Mouse (Mus musculus): ENCODE results near the gene Tsg101.
A peak's percentile ranks its signal among the peaks of the same experiment; 100 is the strongest.
"Not testable (repeated sequence)": the region's sequence is repeated elsewhere in the genome, so short reads cannot be mapped to it uniquely, and the experiment has no call there.

Tsg101 gene

DNA sequence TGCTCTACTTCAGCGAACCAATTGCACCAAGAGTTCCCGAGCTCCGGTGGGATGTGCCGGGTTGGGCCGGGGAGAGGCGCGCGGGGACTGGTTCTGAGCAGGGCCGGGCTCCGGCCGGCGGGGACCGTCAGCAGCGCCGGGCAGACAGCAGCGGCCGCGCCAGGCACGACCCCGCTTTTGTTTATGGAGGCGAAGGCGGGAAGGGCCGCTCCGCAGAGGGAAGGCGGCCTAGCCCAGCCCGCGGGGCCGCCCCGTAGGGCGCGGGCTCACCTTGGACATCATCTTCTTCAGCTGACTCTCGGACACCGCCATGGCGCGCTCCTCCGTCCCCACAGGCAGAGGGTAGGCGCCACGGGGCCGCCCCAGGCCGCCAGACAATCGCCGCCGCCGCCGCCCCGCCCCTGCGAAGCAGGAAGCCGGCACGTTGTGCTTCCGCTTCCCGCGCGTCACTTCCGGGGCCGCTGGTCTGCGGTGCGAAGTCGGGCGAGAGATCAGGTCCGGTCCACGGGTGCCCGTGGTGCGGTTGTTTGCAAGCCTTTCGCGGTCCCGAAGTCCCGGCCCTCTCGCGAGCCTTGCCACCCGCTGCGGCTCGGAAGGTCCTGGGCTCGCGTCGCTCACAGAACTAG is at the start of gene Tsg101:
Gene Tsg101 (minus strand): TSS at position 419 of the 626 bp plus-strand sequence.
- DNase-seq (ENCODE audit: low read depth in 1 of 2, low spot score in 2 of 2), result peak; percentile 87 to 90

- no peak for DNase-seq (ENCODE audit: low read depth in 1 of 2, low spot score in 2 of 2)
Measured at GRCm38 (mm10) chr7:46964070-46964469, 44.3 kb upstream of the Tsg101 start.

DNA sequence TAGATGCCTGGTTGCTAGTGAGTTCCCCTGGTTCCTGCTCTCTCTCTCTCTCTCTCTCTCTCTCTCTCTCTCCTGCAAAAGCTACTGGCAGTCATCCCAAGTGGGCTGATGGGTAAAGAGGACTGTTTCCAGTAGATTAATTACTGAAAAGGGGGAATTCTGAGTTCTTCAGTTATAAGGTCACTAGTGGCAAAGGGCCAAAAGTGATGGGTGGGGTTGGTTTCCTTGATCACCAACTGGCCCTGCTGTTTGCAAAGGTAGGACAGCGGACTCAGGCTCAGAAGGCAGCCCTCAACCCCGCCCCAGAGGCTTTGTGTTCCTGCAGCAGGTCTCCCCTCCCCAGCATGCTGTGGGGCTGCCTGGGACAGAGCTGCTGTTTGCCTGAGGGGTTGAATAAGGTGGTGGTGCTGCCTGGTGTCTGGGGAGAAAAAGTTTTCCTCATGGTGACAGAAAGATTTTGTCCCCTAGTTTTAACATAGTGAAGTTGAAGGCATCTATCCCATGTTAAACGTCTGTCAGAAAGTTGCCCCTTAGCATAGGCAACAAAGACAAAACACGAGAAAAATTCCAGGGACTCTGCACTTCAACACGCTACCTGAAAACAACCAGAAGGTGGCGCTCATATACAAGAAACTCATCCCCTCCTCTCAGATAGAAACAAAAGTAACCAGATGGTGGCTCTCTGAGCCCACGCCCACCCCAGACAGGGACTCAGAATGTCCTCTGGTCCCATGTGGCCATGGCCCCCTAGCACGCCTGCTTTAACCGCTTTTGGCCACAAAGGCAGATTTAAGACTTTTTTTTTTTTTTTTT is 43.2 kb upstream of the Tsg101 start:
- DNase-seq (ENCODE audit: low read depth in 1 of 2, low spot score in 2 of 2), result peak in 1 of 2 experiments; percentile 30

- DNase-seq (ENCODE audit: low read depth in 1 of 2, low spot score in 2 of 2), result no peak
Measured at GRCm38 (mm10) chr7:46962132-46962531, 42.4 kb upstream of the Tsg101 start.

- no peak for DNase-seq (ENCODE audit: low read depth in 1 of 2, low spot score in 2 of 2)
Measured at GRCm38 (mm10) chr7:46960991-46961390, 41.2 kb upstream of the Tsg101 start.

- no peak for DNase-seq (ENCODE audit: low read depth in 1 of 2, low spot score in 2 of 2)
Measured at GRCm38 (mm10) chr7:46958853-46959252, 39.1 kb upstream of the Tsg101 start.

GRCm38 (mm10) chr7:46957831-46958691 is 38.3 kb upstream of the Tsg101 start, which contains the start of gene Uevld:
Uevld (minus strand) TSS chr7:46958527.
- peak; percentile 54 to 70 for DNase-seq (ENCODE audit: low read depth in 1 of 2, low spot score in 2 of 2)

- DNase-seq (ENCODE audit: low read depth in 1 of 2, low spot score in 2 of 2), result no peak
Measured at GRCm38 (mm10) chr7:46935847-46936246, 16.1 kb upstream of the Tsg101 start.

DNA sequence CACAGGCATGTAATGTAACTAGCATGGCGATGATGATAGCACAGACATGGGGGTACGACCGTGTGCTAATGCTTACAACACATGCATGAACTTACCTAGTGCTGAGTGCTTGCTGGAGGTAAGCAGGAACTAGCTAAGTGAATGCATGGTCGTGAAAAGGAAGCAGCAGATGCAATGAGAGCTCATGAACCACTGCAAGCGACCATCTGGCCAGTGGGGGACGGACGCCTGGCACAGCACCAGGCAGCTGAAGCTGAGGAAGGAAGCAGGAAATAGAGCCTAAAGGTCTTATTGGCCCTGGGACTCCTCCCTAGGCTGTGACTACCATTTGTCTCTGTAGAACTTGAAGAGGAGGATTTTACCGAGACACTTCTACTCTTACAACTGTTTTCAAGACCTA is 15.0 kb upstream of the Tsg101 start:
- DNase-seq (ENCODE audit: low read depth in 1 of 2, low spot score in 2 of 2), result no peak

DNA sequence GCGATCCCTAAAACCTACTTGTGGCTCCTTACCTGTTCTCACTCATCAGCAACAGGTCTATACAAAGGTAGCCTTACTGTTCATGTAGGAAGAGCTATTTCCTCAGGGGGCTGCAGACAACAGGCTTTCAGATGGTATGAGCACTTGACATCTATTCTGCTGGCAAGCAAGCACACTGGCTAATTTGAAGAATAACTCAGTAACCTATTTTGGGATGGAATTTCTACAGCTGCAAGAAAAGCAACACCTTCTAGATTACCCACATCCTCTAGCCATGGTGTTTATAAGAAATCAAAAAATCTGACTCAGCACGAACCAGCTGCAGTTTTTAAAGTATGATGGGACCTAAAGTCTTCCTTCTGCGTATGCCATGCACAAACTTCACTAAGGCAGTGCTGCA is 11.6 kb upstream of the Tsg101 start:
- no peak for DNase-seq (ENCODE audit: low read depth in 1 of 2, low spot score in 2 of 2)

DNA sequence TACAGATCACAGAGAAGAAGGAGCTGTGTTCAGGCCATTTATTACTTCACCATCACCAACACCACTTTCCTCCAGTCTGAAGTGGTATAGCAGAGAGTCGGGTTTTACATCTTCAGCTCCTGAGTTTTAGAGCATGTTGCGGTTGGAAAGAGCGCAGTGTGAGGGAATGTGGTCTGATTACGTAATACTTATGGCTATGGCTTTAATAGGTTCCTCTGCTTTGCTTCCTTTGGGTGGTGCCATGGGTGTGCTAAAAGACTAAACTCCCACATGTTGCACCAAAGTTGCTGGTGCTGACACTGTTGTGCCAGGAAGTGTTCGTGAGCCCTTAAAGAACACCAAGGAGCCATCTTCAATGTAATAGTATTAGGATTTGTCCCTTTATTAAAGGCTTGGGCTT is 8.5 kb upstream of the Tsg101 start:
- DNase-seq (ENCODE audit: low read depth in 1 of 2, low spot score in 2 of 2), result no peak

DNA sequence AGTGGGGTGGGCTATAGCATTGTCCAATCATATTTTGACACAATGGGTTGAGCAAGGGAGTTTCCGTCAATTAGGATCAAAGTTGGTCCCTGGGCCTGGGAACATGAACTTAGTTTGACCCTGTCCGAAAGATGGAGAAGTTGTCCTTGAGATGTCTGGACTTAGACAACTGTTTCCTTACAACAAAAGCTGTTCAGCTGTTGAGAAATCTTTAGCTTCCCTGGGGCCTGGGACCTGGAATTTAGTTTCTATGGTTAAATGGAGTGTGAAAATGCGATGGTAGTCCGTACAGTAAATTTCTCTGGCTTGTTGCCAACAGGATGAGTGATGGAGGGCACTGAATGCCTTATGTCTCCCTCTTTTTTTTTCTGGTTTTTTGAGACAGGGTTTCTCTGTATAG is 2.3 kb upstream of the Tsg101 start:
- peak in 1 of 2 experiments; percentile 17 for DNase-seq (ENCODE audit: low read depth in 1 of 2, low spot score in 2 of 2)

DNA sequence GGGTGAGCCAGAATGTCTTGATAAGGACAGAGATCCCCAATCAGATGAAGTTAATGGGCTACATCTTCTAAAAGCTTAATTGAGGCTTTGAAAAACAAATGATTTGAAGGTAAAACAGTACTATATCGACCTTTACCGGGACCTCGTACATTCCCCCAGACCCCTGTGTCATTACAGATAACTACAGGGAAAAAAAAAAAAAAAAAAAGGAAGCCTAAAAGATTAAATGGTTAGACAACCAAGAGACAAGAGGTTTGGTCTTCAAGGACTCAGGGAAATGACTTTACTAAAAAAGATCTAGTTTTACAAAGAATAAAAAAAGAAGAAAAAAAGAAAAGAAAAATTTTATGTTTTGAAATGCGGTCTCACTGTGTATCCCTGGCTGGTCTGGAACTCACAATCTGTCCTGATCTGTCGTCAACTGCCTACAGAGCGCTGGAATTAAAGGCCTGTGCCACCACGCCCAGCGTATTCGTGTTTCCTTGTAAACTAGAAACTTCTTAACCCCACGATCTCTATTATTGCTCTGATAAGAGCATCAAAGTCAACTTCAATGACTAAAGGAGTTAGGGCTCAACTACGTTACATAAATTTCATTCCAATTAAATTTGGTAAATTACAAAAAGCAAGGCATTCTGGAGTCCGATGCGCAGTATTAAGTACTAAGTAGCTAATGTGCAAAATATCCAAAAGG is 944 bp downstream of the Tsg101 start:
- no peak for DNase-seq (ENCODE audit: low read depth in 1 of 2, low spot score in 2 of 2)

DNA sequence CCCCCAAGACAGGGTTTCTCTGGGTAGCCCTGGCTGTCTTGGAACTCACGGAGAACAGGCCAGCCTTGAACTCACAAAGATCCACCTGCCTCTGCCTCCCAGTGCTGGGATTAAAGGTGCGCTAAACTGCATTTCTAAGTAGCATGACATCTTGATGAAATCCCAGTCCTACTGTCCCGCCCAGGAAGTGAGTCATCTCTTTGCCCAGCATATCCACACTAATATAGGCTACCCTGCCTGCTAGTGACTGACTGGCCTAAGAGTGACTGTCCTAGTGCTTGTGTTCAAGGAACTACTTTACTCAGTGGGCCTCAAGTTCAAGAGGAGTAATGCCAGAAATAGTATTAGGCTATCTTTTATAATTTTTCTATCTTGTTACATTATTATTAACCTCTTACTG is 3.4 kb downstream of the Tsg101 start:
- DNase-seq (ENCODE audit: low read depth in 1 of 2, low spot score in 2 of 2), result no peak

DNA sequence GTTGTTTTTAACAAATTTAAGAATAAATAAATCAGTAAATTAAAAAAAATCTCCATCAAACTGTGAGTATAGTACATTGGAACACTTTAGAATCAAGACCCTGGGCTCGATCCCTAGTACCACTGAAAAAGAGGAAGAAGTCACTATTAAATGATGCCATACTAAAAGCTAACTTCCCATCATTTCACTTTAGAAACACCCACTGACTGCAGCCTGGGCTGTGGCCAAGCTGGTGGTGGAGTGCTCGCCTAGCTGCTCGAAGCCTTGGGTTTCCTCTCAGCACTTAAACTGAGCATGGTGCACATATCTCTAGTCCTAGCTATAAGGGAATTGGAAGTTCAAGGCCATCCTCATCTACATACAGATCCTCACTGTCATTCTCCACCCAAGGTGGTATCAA is 8.5 kb downstream of the Tsg101 start:
- no peak for DNase-seq (ENCODE audit: low read depth in 1 of 2, low spot score in 2 of 2)

GRCm38 (mm10) chr7:46899343-46899742 is 20.4 kb downstream of the Tsg101 start:
- DNase-seq (ENCODE audit: low read depth in 1 of 2, low spot score in 2 of 2), result no peak

- no peak for DNase-seq (ENCODE audit: low read depth in 1 of 2, low spot score in 2 of 2)
Measured at GRCm38 (mm10) chr7:46895511-46895910, 24.3 kb downstream of the Tsg101 start.

DNA sequence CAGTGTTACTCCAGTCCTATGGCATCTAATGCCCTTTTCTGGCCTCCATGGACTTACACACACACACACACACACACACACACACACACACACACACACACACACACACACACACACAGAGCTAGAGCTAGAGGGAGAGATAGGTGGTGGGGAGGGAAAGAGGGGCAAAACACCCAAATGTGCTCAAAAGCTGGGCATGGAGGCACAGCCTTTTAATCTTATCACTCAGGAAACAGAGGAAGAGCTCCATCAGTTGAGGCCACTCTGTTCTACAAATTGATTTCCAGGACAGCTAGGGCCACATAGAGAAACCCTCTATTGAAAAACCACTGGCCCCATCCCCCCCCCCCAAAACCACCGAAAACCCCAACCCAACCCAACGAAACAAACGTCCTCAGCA is 36.5 kb downstream of the Tsg101 start:
- DNase-seq (ENCODE audit: low read depth in 1 of 2, low spot score in 2 of 2), result no peak

DNA sequence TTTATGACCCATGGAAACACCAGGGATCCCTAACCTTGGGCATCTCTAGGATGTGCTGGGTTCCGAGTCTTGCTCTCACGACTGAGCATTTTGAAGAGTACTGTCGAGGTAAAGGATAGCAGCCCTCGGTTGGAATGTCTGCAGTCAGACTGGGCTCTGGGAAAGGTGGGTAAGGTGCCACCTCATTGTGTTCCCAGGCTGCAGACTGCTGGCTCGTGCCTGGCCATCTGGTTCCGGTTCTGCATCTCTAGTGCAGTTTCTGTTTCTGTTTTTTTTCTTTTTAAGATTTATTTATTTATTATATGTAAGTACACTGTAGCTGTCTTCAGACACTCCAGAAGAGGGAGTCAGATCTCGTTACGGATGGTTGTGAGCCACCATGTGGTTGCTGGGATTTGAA is 37.8 kb downstream of the Tsg101 start:
- not testable (repeated sequence) for DNase-seq (ENCODE audit: low read depth in 1 of 2, low spot score in 2 of 2)

GRCm38 (mm10) chr7:46880992-46881391 is 38.8 kb downstream of the Tsg101 start:
- no peak for DNase-seq (ENCODE audit: low read depth in 1 of 2, low spot score in 2 of 2)

GRCm38 (mm10) chr7:46879851-46880250 is 39.9 kb downstream of the Tsg101 start:
- no peak for DNase-seq (ENCODE audit: low read depth in 1 of 2, low spot score in 2 of 2)
